Mouse (Mus musculus): ENCODE measurements at regions not wholly inside any gene's neighbourhood (a gene's known extent, or its start where the extent isn't known, plus 50 kb on each side); places are given as distances from the start of the nearest gene placed in this dataset.

DNA sequence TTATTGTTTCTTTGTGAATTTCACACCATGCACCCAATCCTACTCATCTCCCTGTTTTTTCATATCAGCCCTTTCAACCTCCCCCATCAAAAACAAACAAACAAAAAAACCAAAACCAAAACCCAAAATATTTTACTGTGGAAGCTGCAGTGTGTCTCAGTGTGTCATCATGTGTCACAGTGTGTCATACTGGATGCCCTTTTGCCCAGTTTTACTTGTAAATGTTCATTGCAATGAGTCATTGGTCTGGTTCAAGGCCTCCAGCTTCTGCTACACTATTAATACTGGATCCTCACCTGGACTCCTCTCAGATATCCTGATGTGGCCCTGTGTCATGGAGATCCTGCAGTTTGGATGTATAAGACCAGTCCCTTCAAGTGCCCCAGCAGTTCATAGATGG, 64.4 kb upstream of the Smox start:
- TF ChIP-seq GATA1 (IDR thresholded peaks at IDR 0.05; ENCODE audit: low read length) (no peak), TAL1 (IDR thresholded peaks at IDR 0.05; ENCODE audit: low read length) (no peak)

All from erythroblast, embryonic 14.5 days (primary cell).